Mouse (Mus musculus) heart, adult 2 months (tissue): ENCODE measurements around the gene Dnah14. TPM values are rescaled to one million over a fixed set of nuclear protein-coding genes. Genes with fewer than 3 reads are reported as not detected.

Source experiments
- DNase-seq, 2 experiments: peaks; one replicate each; pipeline ENCODE4 v3.0.0; 2021
- H3K27ac ChIP-seq: fragments of 200-600 bp; 2 replicates; pipeline ENCODE4 v1.8.1; 2022
- H3K27me3 ChIP-seq: fragments of 200-500 bp; 2 replicates; pipeline ENCODE4 v1.6.1; 2012; ENCODE audit warnings: mild to moderate bottlenecking, low read length, inconsistent platforms, mixed read lengths; ENCODE audit not compliant: control insufficient read depth, insufficient read depth
- H3K36me3 ChIP-seq: fragments of 200-500 bp; 2 replicates; pipeline ENCODE4 v1.6.1; 2012; ENCODE audit warnings: low read length, inconsistent platforms; ENCODE audit not compliant: control insufficient read depth, insufficient read depth
- H3K4me1 ChIP-seq: fragments of 200-500 bp; 2 replicates; pipeline ENCODE4 v1.6.1; 2011; ENCODE audit warnings: low read length; ENCODE audit not compliant: control insufficient read depth, insufficient read depth
- H3K4me3 ChIP-seq: fragments of 200-600 bp; 2 replicates; pipeline ENCODE4 v1.8.1; 2022
- H3K79me2 ChIP-seq: fragments of 200-500 bp; replicated peaks from 2 replicates; pipeline ENCODE4 v1.6.1; 2012; ENCODE audit warnings: mild to moderate bottlenecking, inconsistent platforms, low read length, moderate library complexity, mixed read lengths; ENCODE audit not compliant: control insufficient read depth, insufficient read depth
- H3K9ac ChIP-seq: fragments of 200-500 bp; 2 replicates; pipeline ENCODE4 v1.6.1; 2012; ENCODE audit warnings: low read depth, mild to moderate bottlenecking, control low read depth, inconsistent platforms, low read length, mixed read lengths
- CTCF ChIP-seq: fragments of 200-600 bp; IDR thresholded peaks from 2 replicates; pipeline ENCODE4 v1.8.1; 2022; ENCODE audit warnings: antibody characterized with exemption, mild to moderate bottlenecking, moderate library complexity
- EP300 ChIP-seq: fragments of 200-500 bp; IDR thresholded peaks from 2 replicates; pipeline ENCODE4 v1.6.1; 2011; ENCODE audit warnings: low read depth, low read length, control low read depth; ENCODE audit not compliant: insufficient read depth
- POLR2A ChIP-seq: fragments of 200-500 bp; IDR thresholded peaks from 2 replicates; pipeline ENCODE4 v1.6.1; 2011; ENCODE audit warnings: mild to moderate bottlenecking, low read depth, low read length, control low read depth; ENCODE audit not compliant: insufficient read depth
- WGBS: fragments of 180-500 bp; shearing (Covaris S2); methylation state at CpG from one replicate; pipeline ENCODE4 v1.1.7; 2018; 5-methylcytosine and 5-hydroxymethylcytosine counted together
- intact Hi-C: fragments of 180-260 bp; cut with DNase I; formaldehyde crosslinking; loops from one replicate; pipeline ENCODE4 v1.15.1; 2025
- polyA plus RNA-seq: library from polyadenylated mRNA; depleted of rRNA; stranded (reverse); fragments of >200 nt; gene quantifications from 2 replicates; pipeline ENCODE4 v1.2.3, GENCODE M21; 2012
- total RNA-seq, 2 experiments: library from RNA; stranded (reverse); gene quantifications; 2 replicates each; pipeline ENCODE4 v1.2.3; 2021

The Dnah14 gene
- total and polyA plus RNA-seq, 3 experiments: not detected

DNA sequence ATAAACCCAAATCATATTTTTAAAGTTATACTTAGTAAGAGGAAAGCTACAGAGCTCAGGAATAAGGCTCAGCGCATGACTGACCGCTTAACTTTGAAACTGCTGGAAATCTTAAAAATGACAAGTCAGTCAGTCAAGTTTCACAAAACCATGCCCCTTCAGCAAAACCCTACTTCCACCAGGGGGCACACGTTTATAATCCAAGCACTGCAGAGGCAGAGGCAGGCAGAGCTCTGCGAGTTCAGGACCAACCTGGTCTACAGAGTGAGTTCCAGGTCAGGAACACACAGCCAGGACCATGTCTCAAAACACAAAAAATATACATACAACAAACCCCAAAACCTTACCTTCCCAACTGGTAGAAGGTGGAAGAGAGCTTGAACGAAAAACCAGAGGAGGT, 252.0 kb downstream of the Dnah14 start:
- intact Hi-C loops: loop anchor here (5.0 kb wide), 1 partner anchor 54 kb away; no protein-coding TSS in a partner anchor
- TF ChIP-seq CTCF: peak; percentile 53
- TF ChIP-seq EP300: no peak
- Histone ChIP-seq H3K27ac (no peak overlapping the region), H3K27me3 (no peaks in the 10 kb centered on the region), H3K36me3 (no peaks in the 10 kb centered on the region), H3K79me2 (no peaks in the 10 kb centered on the region), H3K4me1 (no peaks in the 10 kb centered on the region), H3K9ac (no peak overlapping the region), H3K4me3 (no peak overlapping the region)
- DNase-seq: no peak
- 90% methylated on average over 5 of the region's 5 CpGs for WGBS

DNA sequence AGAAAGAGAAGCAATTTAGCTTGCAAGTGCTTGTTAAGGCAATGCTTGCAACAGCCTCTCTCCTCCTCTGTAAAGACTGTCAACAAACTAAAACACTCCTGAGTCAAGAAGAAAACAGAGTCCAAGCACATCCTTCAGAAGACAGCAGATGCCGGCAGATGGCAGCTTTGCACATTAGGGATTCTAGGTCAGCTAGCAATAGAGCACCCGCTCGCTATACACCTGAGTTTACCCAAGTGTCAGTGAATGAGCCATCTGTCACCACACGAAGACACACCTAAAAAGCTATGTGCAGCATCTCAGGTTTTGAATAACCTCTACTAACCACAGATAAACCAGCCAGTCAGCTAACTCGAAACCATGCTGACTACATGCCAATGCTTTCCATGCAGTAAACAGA, 256.4 kb downstream of the Dnah14 start:
- Histone ChIP-seq H3K27ac (no peak overlapping the region), H3K4me1 (no peaks in the 10 kb centered on the region), H3K4me3 (no peak overlapping the region), H3K79me2 (no peaks in the 10 kb centered on the region), H3K9ac (no peak overlapping the region), H3K27me3 (no peaks in the 10 kb centered on the region), H3K36me3 (no peaks in the 10 kb centered on the region)
- 86% methylated on average over 5 of the region's 5 CpGs for WGBS
- TF ChIP-seq CTCF (no peak), POLR2A (no peak), EP300 (no peak)
- intact Hi-C loops: no loop called here
- no peak for DNase-seq

DNA sequence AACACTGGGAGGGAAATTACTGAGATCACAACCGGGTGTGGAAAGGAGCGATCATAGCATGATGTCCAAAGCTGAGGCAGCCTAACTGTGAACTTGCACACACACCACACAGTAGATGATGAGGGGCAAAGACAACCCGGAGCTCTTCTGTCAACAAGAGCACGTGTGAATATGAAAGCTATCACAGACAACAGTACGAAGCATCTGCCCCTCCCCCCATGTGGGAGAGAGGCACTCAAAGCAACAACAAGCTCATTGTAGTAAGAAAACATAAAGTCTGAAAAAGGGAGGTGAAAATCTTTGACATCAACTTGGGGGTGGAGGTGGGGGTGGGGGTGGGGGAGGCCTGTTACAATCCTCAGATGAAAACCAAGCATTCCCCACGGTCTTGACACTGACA, 256.8 kb downstream of the Dnah14 start:
- no peak overlapping the region for H3K4me3 ChIP-seq
- no peaks in the 10 kb centered on the region for H3K27me3 ChIP-seq
- 67% methylated on average over 6 of the region's 6 CpGs for WGBS
- H3K79me2 ChIP-seq: no peaks in the 10 kb centered on the region
- H3K4me1 ChIP-seq: no peaks in the 10 kb centered on the region
- no peak overlapping the region for H3K27ac ChIP-seq
- no peak overlapping the region for H3K9ac ChIP-seq
- H3K36me3 ChIP-seq: no peaks in the 10 kb centered on the region
- TF ChIP-seq CTCF: no peak
- TF ChIP-seq POLR2A: no peak
- TF ChIP-seq EP300: no peak
- DNase-seq: no peak
- intact Hi-C loops: no loop called here

DNA sequence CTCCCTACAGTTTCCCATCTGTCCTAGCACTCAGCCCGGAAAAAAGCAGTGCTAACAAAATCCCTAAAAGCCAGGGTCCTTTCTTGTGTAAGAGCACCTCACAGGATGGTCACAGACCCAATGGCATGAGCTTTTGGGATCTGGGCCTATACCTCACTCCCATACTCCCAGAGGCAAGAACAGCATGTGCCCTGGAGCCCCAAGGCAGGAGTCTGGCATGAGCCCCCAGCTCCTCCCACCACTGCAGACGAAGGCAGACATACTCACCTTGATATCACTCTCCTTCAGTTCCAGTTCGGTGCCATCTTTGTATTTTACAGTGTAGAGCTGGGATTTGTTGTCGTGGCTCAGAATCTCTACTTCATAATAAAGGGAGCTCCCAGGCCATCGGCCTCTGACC, 261.8 kb downstream of the Dnah14 start:
- Histone ChIP-seq H3K27ac (no peak overlapping the region), H3K79me2 (peaks cover 1% of the 10 kb centered on the region; the same call in 1 of the 2 replicates), H3K4me1 (peaks cover 7% of the 10 kb centered on the region), H3K9ac (no peak overlapping the region), H3K36me3 (peaks cover 4% of the 10 kb centered on the region; the same call in 1 of the 2 replicates), H3K4me3 (no peak overlapping the region), H3K27me3 (no peaks in the 10 kb centered on the region)
- DNase-seq: no peak
- WGBS: 85% methylated on average over 5 of the region's 5 CpGs
- intact Hi-C loops: no loop called here
- TF ChIP-seq POLR2A: no peak
- no peak for TF ChIP-seq CTCF
- no peak for TF ChIP-seq EP300

DNA sequence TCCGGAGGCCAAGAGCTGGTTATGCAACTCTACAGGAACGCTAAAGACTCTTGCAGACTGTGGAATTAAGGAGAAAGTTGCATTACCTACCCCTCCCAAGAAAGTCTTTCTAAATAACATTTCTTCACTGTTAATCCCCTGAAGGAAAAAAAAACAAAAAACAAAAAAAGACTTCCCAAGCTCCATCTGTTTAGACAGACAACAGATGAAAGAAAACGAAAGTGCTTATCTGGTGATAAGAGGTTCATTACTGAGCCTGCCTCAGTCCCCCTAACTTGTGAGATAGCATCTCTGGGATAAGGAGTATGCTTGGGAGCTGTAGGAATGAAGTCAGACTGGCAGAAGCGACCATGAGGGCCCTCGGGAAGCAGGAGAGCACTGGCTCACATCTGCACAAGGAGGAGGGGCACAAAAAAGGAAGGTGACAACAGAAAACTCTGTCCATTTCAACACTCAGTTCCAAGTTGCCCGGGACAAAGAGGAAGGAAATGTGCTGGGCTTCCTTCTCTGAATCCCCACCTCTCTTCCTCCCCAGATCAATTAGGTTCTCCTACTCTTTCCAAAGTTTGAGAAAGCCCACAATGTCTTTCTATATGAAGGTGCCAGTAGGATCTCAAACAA, 263.5 kb downstream of the Dnah14 start:
- Histone ChIP-seq H3K4me3 (no peak overlapping the region), H3K27me3 (no peaks in the 10 kb centered on the region), H3K4me1 (peaks cover 7% of the 10 kb centered on the region), H3K9ac (no peak overlapping the region), H3K79me2 (peaks cover 1% of the 10 kb centered on the region; the same call in 1 of the 2 replicates), H3K27ac (peak overlapping the region; percentile 26), H3K36me3 (peaks cover 4% of the 10 kb centered on the region; the same call in 1 of the 2 replicates)
- WGBS: 26% methylated on average over 6 of the region's 6 CpGs
- intact Hi-C loops: loop anchor here (5.0 kb wide), 2 partner anchors 42 to 287 kb away; no protein-coding TSS in a partner anchor
- peak in 1 of 2 experiments; percentile 24 for DNase-seq
- no peak for TF ChIP-seq CTCF
- no peak for TF ChIP-seq EP300
- TF ChIP-seq POLR2A: no peak

DNA sequence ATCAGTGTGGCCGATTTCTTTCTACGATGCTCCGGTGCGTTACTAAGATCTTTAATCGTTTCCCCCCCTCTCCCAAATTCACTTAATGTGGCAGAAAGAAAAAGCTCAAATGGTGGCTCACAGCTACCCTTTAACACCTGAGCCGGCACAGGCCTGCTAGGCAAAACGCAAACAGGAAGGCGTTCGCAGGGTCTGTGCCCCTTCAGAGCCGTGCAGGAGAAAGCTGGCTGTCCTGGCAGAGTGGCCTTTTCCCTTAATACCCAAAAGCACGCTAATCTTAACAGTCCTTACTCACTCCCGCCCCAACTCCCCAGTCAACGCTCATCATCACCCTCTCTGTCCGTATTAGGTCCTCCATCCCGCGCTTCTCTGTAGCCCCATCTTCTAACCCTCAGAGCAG, 265.0 kb downstream of the Dnah14 start:
- TF ChIP-seq POLR2A (no peak), CTCF (no peak)
- Histone ChIP-seq H3K9ac (peak overlapping the region; percentile 87), H3K4me1 (peaks cover 7% of the 10 kb centered on the region), H3K27me3 (no peaks in the 10 kb centered on the region), H3K4me3 (peak overlapping the region; percentile 93), H3K27ac (peak overlapping the region; percentile 96), H3K79me2 (peaks cover 1% of the 10 kb centered on the region; the same call in 1 of the 2 replicates), H3K36me3 (peaks cover 4% of the 10 kb centered on the region; the same call in 1 of the 2 replicates)
- DNase-seq: no peak
- 4% methylated on average over 16 of the region's 16 CpGs for WGBS
- intact Hi-C loops: loop anchor here (5.0 kb wide), 2 partner anchors 41 to 286 kb away; no protein-coding TSS in a partner anchor
